Mouse (Mus musculus) CH12.LX (cell line): ENCODE measurements at regions not wholly inside any gene's neighbourhood (a gene's known extent, or its start where the extent isn't known, plus 50 kb on each side); places are given as distances from the start of the nearest gene placed in this dataset.
A peak's percentile ranks its signal among the peaks of the same experiment; 100 is the strongest.

Experiments used
- DNase-seq: peaks from one replicate; pipeline ENCODE4 v3.0.0-alpha.2; 2013; ENCODE audit errors: extremely low read depth
- H3K27ac ChIP-seq: 2 replicates; pipeline ENCODE4 v1.5.1; 2012; ENCODE audit warnings: low read depth, mild to moderate bottlenecking, control low read depth, moderate library complexity; ENCODE audit not compliant: insufficient read depth
- H3K27me3 ChIP-seq: replicated peaks from 2 replicates; pipeline ENCODE3; 2012; ENCODE audit warnings: inconsistent platforms
- H3K36me3 ChIP-seq, 2 experiments: replicated peaks in 1 of 2; 2 replicates each; pipeline versions ENCODE3 to v1.6.1; 2012; ENCODE audit warnings: inconsistent platforms in 1 of 2, low read length in 1 of 2, mild to moderate bottlenecking in 1 of 2, mixed read lengths in 1 of 2, moderate library complexity in 1 of 2; ENCODE audit not compliant: control insufficient read depth in 1 of 2, insufficient read depth in 1 of 2
- H3K4me1 ChIP-seq, 2 experiments: 2 replicates each; pipeline ENCODE4 v1.6.1; 2012; ENCODE audit warnings: inconsistent platforms in 1 of 2, moderate library complexity in 1 of 2; ENCODE audit not compliant: insufficient read depth in 2 of 2, control insufficient read depth in 1 of 2
- H3K4me2 ChIP-seq: 2 replicates; pipeline ENCODE4 v1.6.1; 2012; ENCODE audit warnings: low read depth, mild to moderate bottlenecking, control low read depth; ENCODE audit not compliant: poor library complexity, insufficient read depth, severe bottlenecking
- H3K4me3 ChIP-seq, 3 experiments: fragments of 150-350 bp in 1 of 3; sonication (generic) in 1 of 3; replicated peaks in 1 of 3; 2 replicates each; pipeline versions ENCODE3 to v1.5.1; 2011 to 2012; ENCODE audit warnings: low read depth in 2 of 3, low read length in 2 of 3, mild to moderate bottlenecking in 2 of 3, moderate library complexity in 2 of 3, control low read depth in 1 of 3, improper control_type of control experiment in 1 of 3, inconsistent platforms in 1 of 3, mixed read lengths in 1 of 3; ENCODE audit not compliant: poor library complexity in 1 of 3
- H3K79me2 ChIP-seq: replicated peaks from 2 replicates; pipeline ENCODE4 v1.6.1; 2012; ENCODE audit warnings: mild to moderate bottlenecking, moderate library complexity; ENCODE audit not compliant: control insufficient read depth, poor library complexity, insufficient read depth, severe bottlenecking; ENCODE audit errors: extremely low read depth
- H3K9ac ChIP-seq: 2 replicates; pipeline ENCODE4 v1.6.1; 2012; ENCODE audit warnings: low read depth, mild to moderate bottlenecking, control low read depth, moderate library complexity; ENCODE audit not compliant: insufficient read depth
- H3K9me3 ChIP-seq: replicated peaks from 2 replicates; pipeline ENCODE3; 2012; ENCODE audit warnings: low read length, inconsistent platforms, mixed read lengths
- BHLHE40 ChIP-seq: IDR thresholded peaks from 2 replicates; pipeline ENCODE4 v1.6.1; 2011; ENCODE audit warnings: mild to moderate bottlenecking, low read depth, low read length, improper control_type of control experiment
- CHD1 ChIP-seq: IDR thresholded peaks from 2 replicates; pipeline ENCODE4 v1.6.1; 2012; ENCODE audit warnings: low read depth, low read length, improper control_type of control experiment, inconsistent platforms
- CHD2 ChIP-seq: IDR thresholded peaks from 2 replicates; pipeline ENCODE4 v1.6.1; 2011; ENCODE audit warnings: low read length, improper control_type of control experiment
- CTCF ChIP-seq, 2 experiments: IDR thresholded peaks in 1 of 2; conservative IDR thresholded peaks in 1 of 2; 2 replicates each; pipeline ENCODE4 v1.5.1; 2011 to 2012; ENCODE audit warnings: low read depth in 2 of 2, low read length in 2 of 2, improper control_type of control experiment in 1 of 2, inconsistent platforms in 1 of 2, mild to moderate bottlenecking in 1 of 2, moderate library complexity in 1 of 2
- EP300 ChIP-seq: IDR thresholded peaks from 2 replicates; pipeline ENCODE4 v1.6.1; 2011; ENCODE audit warnings: low read length, improper control_type of control experiment
- GABPA ChIP-seq: IDR thresholded peaks from 2 replicates; pipeline ENCODE4 v1.6.1; 2012; ENCODE audit warnings: low read depth, low read length, improper control_type of control experiment, inconsistent platforms; ENCODE audit not compliant: insufficient replicate concordance
- MAFK ChIP-seq: IDR thresholded peaks from 2 replicates; pipeline ENCODE4 v1.6.1; 2011; ENCODE audit warnings: low read length, improper control_type of control experiment; ENCODE audit not compliant: insufficient replicate concordance
- NELFE ChIP-seq: IDR thresholded peaks from 2 replicates; pipeline ENCODE4 v1.6.1; 2011; ENCODE audit warnings: low read depth, low read length, improper control_type of control experiment
- PAX5 ChIP-seq: IDR thresholded peaks from 2 replicates; pipeline ENCODE4 v1.6.1; 2012; ENCODE audit warnings: low read length, inconsistent platforms, mixed read lengths
- RAD21 ChIP-seq: IDR thresholded peaks from 2 replicates; pipeline ENCODE4 v1.6.1; 2011; ENCODE audit warnings: low read depth, mild to moderate bottlenecking, low read length, improper control_type of control experiment, moderate library complexity
- SIN3A ChIP-seq: IDR thresholded peaks from 2 replicates; pipeline ENCODE4 v1.6.1; 2012; ENCODE audit warnings: low read length, improper control_type of control experiment, inconsistent platforms
- SMC3 ChIP-seq: IDR thresholded peaks from 2 replicates; pipeline ENCODE4 v1.6.1; 2011; ENCODE audit warnings: low read depth, low read length, improper control_type of control experiment
- UBTF ChIP-seq: IDR thresholded peaks from 2 replicates; pipeline ENCODE4 v1.6.1; 2012; ENCODE audit warnings: low read depth, mild to moderate bottlenecking, inconsistent platforms, low read length, improper control_type of control experiment, moderate library complexity
- ZNF384 ChIP-seq: IDR thresholded peaks from 2 replicates; pipeline ENCODE4 v1.6.1; 2012; ENCODE audit warnings: low read depth, low read length, improper control_type of control experiment, inconsistent platforms
- dilution Hi-C: fragments of 300-500 bp; cut with MboI; formaldehyde crosslinking; loops from 2 replicates; pipeline ENCODE4 v1.14.3; 2020; ENCODE audit warnings: low sequenced_read_pairs; ENCODE audit not compliant: extremely low pct_unique_long_range_greater_than_20kb, extremely low pct_ligation_motif_present
- in situ Hi-C: fragments of 300-500 bp; cut with MboI; formaldehyde crosslinking; loops from 3 replicates; pipeline ENCODE4 v1.14.3; 2019; ENCODE audit warnings: low sequenced_read_pairs, low pct_ligation_motif_present, low pct_unique_long_range_greater_than_20kb, mixed read lengths

DNA sequence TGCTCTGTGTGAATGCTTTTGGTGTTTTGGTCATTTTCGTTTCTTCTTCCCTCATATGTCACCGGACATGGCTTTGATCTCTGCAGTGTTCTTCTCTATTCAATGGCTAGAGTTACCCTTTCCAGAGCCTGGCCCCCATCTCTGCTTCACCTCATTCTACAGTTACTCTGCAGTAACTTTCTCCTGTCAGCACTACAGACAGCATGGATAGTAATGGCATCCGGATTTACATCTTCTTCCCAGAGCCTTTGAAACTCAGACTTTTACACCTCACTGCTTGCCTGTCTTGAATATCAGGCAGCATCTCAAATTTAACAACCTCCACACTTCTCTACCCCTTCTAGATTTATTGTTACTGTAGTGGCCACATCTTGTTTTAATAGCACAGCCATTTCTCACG is 96.7 kb downstream of the Slc35b3 start:
- H3K4me1 ChIP-seq: 0 out of 4 replicates have a peak, but pooled peaks cover 0 to 2% of the 10 kb centered on the region in 2 experiments
- no peak overlapping the region for H3K9ac ChIP-seq
- no peak overlapping the region for H3K4me2 ChIP-seq
- no peaks in the 10 kb centered on the region for H3K36me3 ChIP-seq
- no peak overlapping the region for H3K27ac ChIP-seq
- no peak for TF ChIP-seq EP300
- H3K9me3 ChIP-seq: no peaks in the 10 kb centered on the region
- no peak overlapping the region for H3K4me3 ChIP-seq
- no peak for DNase-seq
- no peaks in the 10 kb centered on the region for H3K79me2 ChIP-seq
- dilution Hi-C loops (no loop called here), in situ Hi-C loops (loop anchor here (25.0 kb wide), 1 partner anchor 123 kb away; no protein-coding TSS in a partner anchor)
- no peaks in the 10 kb centered on the region for H3K27me3 ChIP-seq

DNA sequence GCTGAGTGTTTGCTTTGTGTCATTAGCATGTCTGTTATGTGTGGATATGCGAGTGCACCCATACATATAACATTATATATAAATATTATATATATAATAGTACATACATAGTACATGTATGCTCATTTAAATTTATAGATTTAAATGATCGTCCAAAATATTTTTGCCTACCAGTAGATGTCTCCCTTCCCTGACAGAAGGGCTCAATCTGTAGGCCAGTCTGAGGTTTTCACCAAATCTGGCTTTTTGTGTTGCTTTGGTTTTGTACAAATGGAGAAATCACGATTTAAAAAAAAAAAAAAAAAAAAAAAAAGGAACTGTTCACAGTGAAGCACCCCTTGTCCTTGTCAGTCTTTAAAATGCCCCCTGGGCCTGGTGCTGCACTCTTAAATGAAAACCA is 104.9 kb downstream of the Slc35b3 start:
- H3K4me2 ChIP-seq: no peak overlapping the region
- no peak overlapping the region for H3K4me3 ChIP-seq
- H3K27me3 ChIP-seq: no peaks in the 10 kb centered on the region
- in situ Hi-C loops (loop anchor here (25.0 kb wide), 1 partner anchor 132 kb away; no protein-coding TSS in a partner anchor), dilution Hi-C loops (no loop called here)
- H3K36me3 ChIP-seq: no peaks in the 10 kb centered on the region
- peak; percentile 44 for TF ChIP-seq SMC3
- TF ChIP-seq PAX5: no peak
- no peak for TF ChIP-seq CHD1
- no peak for TF ChIP-seq SIN3A
- TF ChIP-seq RAD21: peak; percentile 74
- TF ChIP-seq ZNF384: peak; percentile 50; the same call in 1 of the 2 replicates
- peak in 1 of 2 experiments; percentile 64; a peak in 2 of 4 replicates for TF ChIP-seq CTCF (conservative IDR thresholded peaks at IDR 0.05 in 1 of 2, IDR thresholded peaks at IDR 0.05 in 1 of 2; ENCODE audit: low read depth in 2 of 2, low read length in 2 of 2)
- no peak for TF ChIP-seq GABPA
- H3K9ac ChIP-seq: no peak overlapping the region
- H3K27ac ChIP-seq: no peak overlapping the region
- DNase-seq: no peak
- H3K4me1 ChIP-seq: peaks cover 8 to 21% of the 10 kb centered on the region in 2 experiments
- H3K9me3 ChIP-seq: no peaks in the 10 kb centered on the region
- H3K79me2 ChIP-seq: no peaks in the 10 kb centered on the region

DNA sequence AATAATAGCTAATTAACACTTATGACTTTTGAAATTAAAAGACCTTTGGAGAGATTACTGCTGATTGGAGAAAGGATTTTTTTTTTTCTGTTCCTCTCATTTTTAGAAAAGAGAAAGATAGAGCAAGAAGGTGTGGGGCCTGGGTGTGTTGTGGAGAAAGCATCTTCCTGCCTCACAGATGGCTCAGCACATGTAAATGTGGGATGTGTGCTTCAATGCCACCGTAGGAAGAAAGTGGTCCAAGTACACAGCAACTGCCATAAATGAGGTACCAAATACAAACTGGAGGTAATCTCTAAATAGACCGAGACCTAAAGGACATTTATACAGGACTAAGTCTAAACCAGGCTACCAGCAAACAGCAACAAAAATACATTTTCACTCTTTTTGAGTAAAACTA is 105.7 kb downstream of the Slc35b3 start:
- no peak overlapping the region for H3K9ac ChIP-seq
- no peaks in the 10 kb centered on the region for H3K9me3 ChIP-seq
- no peaks in the 10 kb centered on the region for H3K36me3 ChIP-seq
- dilution Hi-C loops (no loop called here), in situ Hi-C loops (loop anchor here (25.0 kb wide), 1 partner anchor 132 kb away; no protein-coding TSS in a partner anchor)
- no peak overlapping the region for H3K27ac ChIP-seq
- TF ChIP-seq BHLHE40: no peak
- no peak for TF ChIP-seq NELFE
- no peak for TF ChIP-seq GABPA
- no peak for TF ChIP-seq SIN3A
- no peak for TF ChIP-seq UBTF
- no peak for TF ChIP-seq CHD2
- TF ChIP-seq MAFK: no peak
- H3K4me2 ChIP-seq: no peak overlapping the region
- no peaks in the 10 kb centered on the region for H3K27me3 ChIP-seq
- no peak overlapping the region for H3K4me3 ChIP-seq
- peaks cover 12 to 26% of the 10 kb centered on the region in 2 experiments for H3K4me1 ChIP-seq
- no peaks in the 10 kb centered on the region for H3K79me2 ChIP-seq
- DNase-seq: no peak
